Mouse (Mus musculus): ENCODE results near the gene Gm17387.

Gm17387 gene

DNA sequence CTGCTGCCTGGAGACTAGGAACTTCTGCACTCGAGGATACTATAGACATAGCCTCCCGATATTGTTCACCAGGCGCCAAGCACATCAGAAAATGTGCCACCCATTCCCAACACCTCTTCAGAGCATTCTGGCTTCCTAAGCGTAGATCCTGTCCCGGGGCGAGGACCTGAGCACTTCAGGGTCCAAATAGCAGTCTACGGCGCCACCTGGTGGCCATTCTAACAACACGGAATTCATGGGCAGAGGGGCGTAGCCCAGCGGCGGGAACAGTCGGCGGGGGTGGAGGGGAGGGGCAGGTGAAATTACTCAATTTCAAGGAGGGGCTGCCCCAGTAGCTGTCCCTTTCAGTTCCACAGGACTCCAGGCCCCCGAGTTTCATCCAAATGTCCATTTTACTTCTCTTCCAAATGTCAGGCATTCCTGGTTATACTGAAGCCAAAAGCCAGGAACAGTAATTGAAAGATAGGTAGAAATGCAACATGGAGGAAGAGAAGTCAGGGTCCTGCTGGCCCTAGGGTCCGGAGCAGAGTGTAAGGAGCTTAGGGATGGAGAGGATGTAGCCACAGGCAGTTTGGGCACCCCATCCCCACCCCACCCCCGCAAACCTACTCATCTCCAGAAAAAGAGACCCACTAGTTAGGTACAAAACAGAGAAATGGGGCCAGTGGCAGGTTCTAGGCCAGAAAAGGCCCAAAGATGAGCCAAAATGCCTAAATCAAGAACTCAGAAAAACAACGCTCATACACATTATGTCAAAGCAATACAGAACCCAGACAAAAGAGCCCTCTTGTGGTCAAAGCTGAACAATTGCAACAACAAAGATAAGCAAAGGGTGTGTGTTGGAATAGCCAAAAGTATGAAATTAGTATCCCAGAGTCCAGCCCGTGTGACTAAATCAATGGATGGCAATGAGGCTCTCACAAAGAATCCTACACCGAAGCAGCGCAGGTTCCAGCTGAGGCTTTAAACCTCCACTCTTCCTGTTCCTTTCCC lies 19.6 kb downstream of the Gm17387 start:
- peak; percentile 84 for DNase-seq

GRCm38 (mm10) chr7:141049326-141049725 lies 20.4 kb downstream of the Gm17387 start:
- DNase-seq, result no peak

DNA sequence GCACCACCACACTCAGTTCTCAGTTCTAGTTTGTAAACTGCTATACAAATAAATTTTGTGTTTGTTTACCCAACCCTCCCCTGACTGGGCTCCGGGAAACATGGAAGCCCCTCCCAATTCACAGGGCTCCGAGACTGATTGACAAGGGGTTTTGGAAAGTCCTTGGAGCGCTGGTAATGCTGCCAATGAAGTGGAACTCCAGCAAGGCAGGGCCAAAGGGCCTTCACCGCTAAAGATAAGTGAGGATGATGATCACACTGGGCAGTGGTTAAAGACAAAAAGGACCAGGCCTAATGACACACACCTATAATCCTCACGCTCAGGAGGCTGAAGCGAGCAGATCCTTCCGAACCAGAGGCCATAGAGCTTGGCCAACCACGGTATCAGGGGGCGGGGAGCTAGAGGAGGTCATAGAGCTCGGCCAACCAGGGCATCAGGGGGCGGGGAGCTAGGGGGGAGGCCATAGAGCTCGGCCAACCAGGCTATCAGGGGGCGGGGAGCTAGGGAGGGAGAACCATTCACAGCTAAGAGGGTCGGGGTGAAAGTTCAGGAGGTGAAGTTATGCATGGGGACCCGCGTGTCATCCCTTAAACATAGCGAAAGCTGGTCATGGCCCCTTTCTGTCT lies 22.2 kb downstream of the Gm17387 start:
- DNase-seq, result no peak

DNA sequence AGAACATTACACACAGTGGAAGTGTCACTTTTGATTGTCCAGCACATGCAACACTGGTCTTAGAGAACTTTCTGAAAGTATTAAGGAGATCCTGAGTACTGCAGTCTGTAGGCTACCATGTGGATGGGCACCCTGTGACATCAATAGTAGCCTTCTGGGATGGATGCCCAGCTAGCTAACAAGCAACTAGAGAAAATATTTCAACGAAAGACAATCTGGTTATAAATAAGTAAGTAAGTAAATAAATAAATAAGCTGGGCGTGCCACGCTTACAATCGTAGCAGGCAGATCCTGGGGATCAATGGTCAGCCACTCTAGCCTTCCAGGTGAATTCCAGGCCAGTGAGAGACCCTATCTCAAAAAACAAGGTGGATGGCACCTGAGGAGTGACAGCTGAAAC lies 23.1 kb downstream of the Gm17387 start:
- no peak for DNase-seq

DNA sequence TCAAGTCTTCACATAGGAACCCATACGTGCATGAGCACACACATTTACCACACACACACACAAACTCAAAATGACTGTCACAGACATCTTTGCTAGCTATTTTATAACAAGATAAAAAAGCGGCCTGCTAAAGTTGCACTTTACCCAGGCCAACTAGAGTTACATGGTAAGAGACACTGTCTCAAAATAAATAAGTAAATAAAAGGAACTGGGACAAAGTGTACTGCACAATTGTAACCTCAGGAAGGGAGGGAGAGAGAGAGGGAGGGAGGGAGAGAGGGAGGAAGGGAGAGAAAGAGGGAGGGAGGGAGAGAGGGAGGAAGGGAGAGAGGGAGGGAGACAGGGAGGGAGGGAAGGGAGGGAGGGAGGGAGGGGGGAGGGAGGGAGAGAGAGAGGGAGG lies 23.5 kb downstream of the Gm17387 start:
- no peak for DNase-seq

GRCm38 (mm10) chr7:141055785-141056184 lies 26.9 kb downstream of the Gm17387 start:
- DNase-seq, result no peak

DNA sequence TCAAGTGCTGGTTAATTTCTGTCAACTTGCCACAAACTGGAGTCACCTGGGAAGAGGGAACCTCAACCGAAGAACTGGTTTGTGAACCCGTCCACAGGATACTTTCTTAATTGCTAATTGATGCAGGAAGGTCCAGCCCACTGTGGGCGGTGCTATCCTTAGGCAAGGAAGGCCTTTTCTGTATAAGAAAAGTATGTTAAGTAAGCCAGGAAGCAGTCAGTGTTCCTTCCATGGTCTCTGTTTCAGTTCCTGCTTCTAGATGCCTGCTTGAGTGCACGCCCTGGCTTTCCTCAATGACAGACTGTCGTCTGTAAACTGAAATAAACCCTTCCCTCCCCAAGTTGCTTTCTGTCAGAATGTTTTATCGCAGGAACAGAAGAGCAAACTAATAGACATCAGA lies 28.0 kb downstream of the Gm17387 start:
- no peak for DNase-seq

DNA sequence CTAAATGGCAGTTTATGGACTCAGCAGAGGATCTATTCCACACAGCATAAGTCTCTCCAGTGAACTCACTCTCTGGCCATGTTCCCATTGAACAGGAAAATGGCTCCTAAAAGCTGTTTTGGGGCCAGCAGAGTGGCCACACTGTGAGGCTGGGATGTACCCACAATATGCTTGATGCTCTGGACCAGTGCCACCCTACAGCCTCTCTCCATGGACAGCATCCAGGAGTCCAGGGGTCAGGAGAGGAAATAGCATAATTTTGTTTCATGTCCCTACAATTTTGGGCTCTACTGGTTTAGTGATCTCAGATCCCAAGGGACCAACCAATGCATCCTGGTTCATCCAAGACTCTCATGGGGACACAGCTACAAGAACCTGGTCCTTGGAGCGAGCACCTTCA lies 28.6 kb downstream of the Gm17387 start:
- no peak for DNase-seq

- DNase-seq, result no peak
Observed at GRCm38 (mm10) chr7:141058601-141059341, 29.8 kb downstream of the Gm17387 start.

DNA sequence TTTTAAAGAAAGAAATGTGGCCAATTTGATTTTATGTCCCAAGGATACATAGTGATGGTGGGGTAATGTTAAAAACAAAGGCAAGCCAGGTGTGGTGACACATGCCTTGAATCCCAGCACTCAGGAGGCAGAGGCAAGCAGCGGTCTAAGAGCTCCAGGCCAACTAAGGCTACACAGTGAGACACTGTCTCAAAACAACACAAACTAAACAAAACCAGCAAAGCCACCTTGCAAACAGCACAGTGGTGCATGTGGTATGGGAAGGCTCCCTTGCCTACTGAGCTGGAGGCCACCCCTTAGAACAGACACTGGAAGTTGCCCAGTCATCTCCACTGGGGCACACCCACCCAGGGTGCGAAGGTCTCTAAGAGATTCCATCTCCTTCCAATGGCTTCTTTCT lies 31.0 kb downstream of the Gm17387 start:
- DNase-seq, result no peak

DNA sequence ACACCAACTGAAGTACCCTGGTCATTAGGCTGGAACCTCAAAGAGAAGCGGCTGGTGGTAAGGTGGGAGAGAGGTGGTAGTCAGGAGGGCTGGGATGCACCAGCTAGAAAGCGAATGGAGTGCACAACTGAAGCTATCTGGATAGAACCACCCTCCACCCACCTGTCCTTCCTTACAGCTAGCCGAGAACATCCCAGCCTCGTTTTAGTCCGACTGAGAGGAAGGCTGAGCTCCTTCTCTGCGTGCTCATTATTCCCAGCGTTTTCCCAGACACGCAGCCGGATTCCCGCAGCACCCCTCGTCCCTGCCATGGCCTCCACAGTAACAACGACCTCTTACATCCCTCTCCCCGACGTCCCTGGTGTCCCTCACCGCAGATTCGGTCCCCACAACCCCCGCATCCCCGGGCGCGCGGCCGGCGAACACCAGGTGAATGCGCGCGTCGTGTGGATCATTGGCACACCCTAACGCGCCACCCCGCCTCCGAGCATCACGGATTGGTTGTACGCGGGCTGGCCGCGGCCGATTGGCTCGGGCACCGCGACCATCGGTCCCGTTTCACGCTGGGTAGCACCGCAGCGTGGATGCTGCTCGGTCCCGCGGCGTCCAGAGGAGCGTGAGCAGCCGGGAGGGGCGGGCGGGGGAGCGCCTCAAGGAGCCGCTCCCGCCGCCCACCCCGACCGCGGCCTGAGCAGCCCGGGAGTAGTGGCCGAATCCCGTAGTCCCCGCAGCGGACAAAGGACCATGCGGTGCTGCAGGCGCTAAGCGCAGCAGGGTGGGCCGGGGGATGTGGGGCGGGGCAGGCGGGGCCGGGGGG lies 31.7 kb downstream of the Gm17387 start, which contains the start of gene B4galnt4:
Gene B4galnt4, plus strand, starts transcription at position 679 of the 817 bp plus-strand sequence.
- DNase-seq, result peak; percentile 48

DNA sequence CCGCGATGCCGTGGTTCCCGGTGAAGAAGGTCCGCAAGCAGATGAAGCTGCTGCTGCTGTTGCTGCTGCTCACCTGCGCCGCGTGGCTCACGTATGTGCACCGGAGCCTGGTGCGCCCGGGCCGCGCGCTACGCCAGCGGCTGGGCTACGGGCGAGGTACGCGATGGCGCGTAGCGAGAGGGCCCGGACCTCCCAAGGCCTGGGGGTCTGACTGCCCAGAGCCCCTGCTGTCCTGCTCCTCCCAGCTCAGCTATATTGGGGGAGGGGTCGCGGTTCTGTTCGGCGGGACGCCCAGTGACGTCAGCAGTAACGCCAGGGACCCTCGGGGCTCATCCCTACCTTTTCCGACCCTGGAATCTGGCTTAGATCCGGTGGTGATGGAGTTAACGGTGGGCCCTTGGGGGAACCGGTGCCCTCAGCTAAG lies 32.4 kb downstream of the Gm17387 start:
- no peak for DNase-seq

DNA sequence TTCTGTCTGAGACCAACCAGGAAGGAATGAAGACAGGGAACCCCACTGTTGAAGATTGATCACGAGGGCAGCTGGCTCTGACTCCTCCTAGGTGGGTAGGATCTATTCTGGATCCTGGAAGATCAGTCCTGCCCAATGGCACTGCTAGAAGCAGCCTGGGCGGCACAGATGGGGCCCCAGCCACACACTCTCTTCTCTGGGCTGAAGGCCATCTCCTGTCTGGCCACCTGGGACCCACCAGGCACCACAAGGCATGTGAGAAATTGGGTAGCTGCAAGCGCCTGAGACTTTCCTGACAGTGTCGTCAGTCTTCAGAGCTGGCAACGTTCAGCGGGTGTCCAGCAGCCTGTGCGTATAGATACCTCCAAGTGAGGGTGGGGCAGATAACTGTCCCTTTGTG lies 33.6 kb downstream of the Gm17387 start:
- DNase-seq, result no peak

DNA sequence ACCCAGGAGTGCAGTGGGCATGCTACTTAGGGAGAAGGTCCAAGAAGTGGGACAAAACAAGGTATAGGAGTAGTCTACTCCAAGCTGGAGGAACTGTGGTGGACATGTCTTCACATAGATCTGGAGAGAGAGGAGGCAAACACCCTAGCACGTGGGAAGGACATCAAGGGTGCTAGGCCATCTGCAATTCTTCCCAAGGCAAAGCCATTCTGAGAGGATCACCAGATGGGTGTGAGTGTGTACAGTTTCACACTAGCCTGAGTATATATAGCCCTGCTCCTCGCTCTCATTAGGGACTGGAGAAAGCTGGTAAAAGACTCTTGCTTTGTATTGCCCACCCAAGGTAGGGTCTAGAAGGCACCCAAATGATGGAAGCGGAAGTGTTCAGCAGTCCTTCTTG lies 34.4 kb downstream of the Gm17387 start:
- DNase-seq, result no peak

- no peak for DNase-seq
Observed at GRCm38 (mm10) chr7:141064175-141064574, 35.2 kb downstream of the Gm17387 start.

- peak; percentile 42 for DNase-seq
Observed at GRCm38 (mm10) chr7:141064576-141064975, 35.6 kb downstream of the Gm17387 start.

DNA sequence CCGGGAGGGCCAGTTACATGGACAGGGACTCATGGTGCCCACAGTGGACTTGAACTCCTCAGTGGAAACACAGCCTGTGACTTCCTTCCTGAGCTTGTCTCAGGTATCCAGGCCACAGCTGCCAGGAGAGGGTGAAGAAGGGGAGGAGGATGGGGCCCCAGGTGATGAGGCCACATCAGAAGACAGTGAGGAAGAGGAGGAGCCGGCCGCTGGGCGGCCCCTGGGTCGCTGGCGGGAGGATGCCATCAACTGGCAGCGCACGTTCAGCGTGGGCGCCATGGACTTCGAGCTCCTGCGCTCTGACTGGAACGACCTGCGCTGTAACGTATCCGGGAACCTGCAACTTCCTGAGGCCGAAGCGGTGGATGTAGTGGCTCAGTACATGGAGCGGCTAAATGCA lies 39.4 kb downstream of the Gm17387 start:
- no peak for DNase-seq

DNA sequence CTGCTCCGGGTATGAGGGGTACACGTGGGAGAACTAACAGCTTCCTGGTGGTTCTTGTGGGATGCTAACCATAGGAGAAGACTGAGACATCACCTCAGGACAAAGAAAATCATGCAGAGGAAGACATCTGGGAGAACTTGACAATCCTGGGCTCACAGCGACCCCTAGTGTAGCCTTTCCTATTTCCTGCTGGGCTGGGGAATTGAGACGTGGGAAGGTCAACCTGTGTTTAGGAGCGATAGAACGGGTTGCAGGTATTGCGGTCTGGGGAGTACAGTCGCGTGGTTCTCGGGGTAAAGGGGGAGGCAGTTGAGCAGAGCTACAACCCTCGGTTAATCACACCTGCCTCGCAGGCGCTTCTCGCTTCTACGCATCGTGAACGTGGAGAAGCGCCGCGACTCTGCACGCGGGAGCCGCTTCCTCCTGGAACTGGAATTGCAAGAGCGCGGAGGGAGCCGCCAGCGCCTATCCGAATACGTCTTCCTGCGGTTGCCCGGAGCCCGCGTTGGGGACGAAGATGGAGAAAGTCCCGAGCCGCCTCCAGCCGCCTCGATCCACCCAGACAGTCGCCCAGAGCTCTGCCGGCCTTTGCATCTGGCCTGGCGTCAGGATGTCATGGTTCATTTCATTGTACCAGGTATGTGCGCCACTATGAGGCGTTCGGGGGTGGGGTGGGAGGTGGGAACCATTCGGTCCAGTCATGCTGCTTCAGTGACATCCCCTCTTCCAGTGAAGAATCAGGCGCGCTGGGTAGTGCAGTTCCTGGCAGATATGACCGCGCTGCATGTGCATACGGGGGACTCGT lies 41.3 kb downstream of the Gm17387 start:
- DNase-seq, result peak; percentile 61

- DNase-seq, result no peak
Observed at GRCm38 (mm10) chr7:141072017-141072745, 43.2 kb downstream of the Gm17387 start.

GRCm38 (mm10) chr7:141073782-141074181 lies 44.9 kb downstream of the Gm17387 start:
- no peak for DNase-seq

DNA sequence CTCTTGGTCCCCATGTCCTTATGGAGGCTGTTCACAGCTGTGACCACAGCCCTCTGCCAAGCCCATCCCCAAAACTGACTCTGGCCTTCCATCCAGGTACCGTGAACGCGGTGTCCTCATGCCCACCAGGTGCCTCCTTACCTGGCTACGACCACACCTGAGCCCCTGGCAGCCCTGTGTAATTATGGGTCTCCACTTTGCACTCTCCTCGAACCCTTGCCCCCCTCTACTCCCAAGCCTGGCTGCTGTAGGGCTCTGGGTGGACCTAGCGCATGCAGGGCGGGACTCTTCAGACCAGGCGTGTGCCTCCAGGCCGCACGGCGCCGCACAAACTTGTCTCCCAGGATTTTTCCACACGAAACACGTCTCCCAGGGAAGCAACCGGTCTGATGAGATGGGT lies 48.9 kb downstream of the Gm17387 start, which contains the start of gene Pkp3:
Gene Pkp3, plus strand, starts transcription at position 378 of the 400 bp plus-strand sequence.
- no peak for DNase-seq
